Mouse (Mus musculus): Measurements from ENCODE around the gene Naa80. TPM values are rescaled to one million over a fixed set of nuclear protein-coding genes. Genes with fewer than 3 reads are reported as not detected.

Naa80 gene
- 14.5 and 17.9 TPM in 2 replicates for polyA plus RNA-seq (2015; fragmentation: Nextera tagmentation; extraction: Ambion mirVana)

DNA sequence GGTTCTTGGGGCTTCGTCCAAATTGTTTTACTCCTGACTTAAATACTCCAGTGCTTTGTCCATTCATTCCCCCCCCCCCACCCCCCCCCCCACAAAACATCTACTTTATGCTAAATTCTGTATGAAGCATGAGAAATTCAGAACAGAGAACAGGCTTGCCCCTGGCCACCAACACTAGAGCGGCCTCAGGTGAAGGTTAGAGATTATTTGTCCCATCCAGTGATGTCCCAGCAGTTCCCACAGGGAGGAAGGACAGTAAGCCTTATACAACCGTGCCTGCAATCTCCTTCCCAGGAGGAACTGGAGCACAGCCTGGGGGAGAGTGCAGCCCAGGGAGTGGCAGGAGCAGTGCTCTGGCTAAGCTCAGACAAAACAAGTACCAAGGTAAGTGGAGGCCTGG, at the start of gene Naa80:
TSS of gene Naa80 (plus strand) at position 301 of the 400 bp plus-strand sequence.
- H3K36me3 ChIP-seq (ENCODE audit: poor library complexity, severe bottlenecking): peaks cover 23% of the 10 kb centered on the region
- H3K4me3 ChIP-seq: no peak within 1 kb of the TSS
- no peak for ATAC-seq
- peak within 1 kb of the TSS; percentile 82; the same call in 1 of the 2 replicates for H3K4me2 ChIP-seq
- peaks cover 37% of the 10 kb centered on the region for H3K4me1 ChIP-seq
- no peaks in the 10 kb centered on the region for H3K9me3 ChIP-seq (replicated peaks)
- 73% methylated on average over 3 of the region's 3 CpGs for WGBS
- H3K27me3 ChIP-seq: no peaks in the 10 kb centered on the region
- peak within 1 kb of the TSS; percentile 83; the same call in 1 of the 2 replicates for H3K27ac ChIP-seq
- 0 out of 2 replicates have a peak within 1 kb of the TSS, but pooled peaks have one; percentile 55 for H3K9ac ChIP-seq

GRCm38 (mm10) chr9:107533791-107534407, 44.8 kb upstream of the Naa80 start, which contains the start of gene Tmem115:
TSS of gene Tmem115 (plus strand) at chr9:107533945.
- under 1% methylated on average over 48 of the region's 48 CpGs for WGBS
- peak; percentile 99 for ATAC-seq

GRCm38 (mm10) chr9:107534408-107535202, 44.1 kb upstream of the Naa80 start:
- ATAC-seq: no peak
- Histone ChIP-seq H3K27me3 (0 out of 2 replicates have a peak, but pooled peaks cover 6% of the 10 kb centered on the region), H3K9me3 (replicated peaks) (no peaks in the 10 kb centered on the region), H3K4me3 (peak overlapping the region; percentile 94), H3K9ac (peak overlapping the region; percentile 94), H3K4me2 (peak overlapping the region; percentile 99), H3K36me3 (ENCODE audit: poor library complexity, severe bottlenecking) (peaks cover 23% of the 10 kb centered on the region), H3K27ac (peak overlapping the region; percentile 44), H3K4me1 (peaks cover 36% of the 10 kb centered on the region)
- WGBS: under 1% methylated on average over 40 of the region's 40 CpGs

More at GRCm38 (mm10) chr9:107533791-107534407, 44.8 kb upstream of the Naa80 start, which contains the start of gene Tmem115:
- Histone ChIP-seq H3K27me3 (0 out of 2 replicates have a peak, but pooled peaks cover 6% of the 10 kb centered on the region), H3K9me3 (replicated peaks) (no peaks in the 10 kb centered on the region), H3K27ac (peak within 1 kb of the TSS; percentile 44), H3K4me3 (peak within 1 kb of the TSS; percentile 94), H3K4me1 (peaks cover 36% of the 10 kb centered on the region), H3K4me2 (peak within 1 kb of the TSS; percentile 99), H3K36me3 (ENCODE audit: poor library complexity, severe bottlenecking) (peaks cover 16% of the 10 kb centered on the region), H3K9ac (peak within 1 kb of the TSS; percentile 94)

DNA sequence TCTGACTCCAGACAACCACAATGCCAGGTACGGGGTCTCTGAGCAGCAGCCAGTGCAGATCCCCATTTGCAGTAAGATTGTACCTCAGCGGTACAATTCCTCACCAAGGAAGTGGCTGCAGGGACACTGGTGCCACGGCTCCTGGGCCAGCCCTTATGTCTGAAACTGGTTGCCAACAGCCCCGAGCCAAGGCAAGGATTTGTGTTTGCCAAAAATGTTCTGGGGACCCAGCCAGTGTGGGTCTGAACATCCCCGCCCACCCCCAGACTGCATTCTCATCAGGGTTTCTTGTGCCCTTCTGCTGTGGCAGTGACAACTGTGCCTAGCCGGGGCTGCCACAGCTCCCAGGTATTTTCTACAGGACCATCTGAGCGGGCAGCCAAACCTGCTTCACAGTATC, 40.5 kb upstream of the Naa80 start:
- no peak for ATAC-seq
- no peak overlapping the region for H3K4me2 ChIP-seq
- H3K4me3 ChIP-seq: no peak overlapping the region
- no peak overlapping the region for H3K27ac ChIP-seq
- H3K27me3 ChIP-seq: no peaks in the 10 kb centered on the region
- no peak overlapping the region for H3K9ac ChIP-seq
- no peaks in the 10 kb centered on the region for H3K9me3 ChIP-seq (replicated peaks)
- 90% methylated on average over 7 of the region's 7 CpGs for WGBS
- peaks cover 32% of the 10 kb centered on the region for H3K36me3 ChIP-seq (ENCODE audit: poor library complexity, severe bottlenecking)
- peaks cover 57% of the 10 kb centered on the region for H3K4me1 ChIP-seq

- WGBS: 90% methylated on average over 3 of the region's 3 CpGs
- H3K4me2 ChIP-seq: no peak overlapping the region
- peaks cover 55% of the 10 kb centered on the region for H3K4me1 ChIP-seq
- no peaks in the 10 kb centered on the region for H3K9me3 ChIP-seq (replicated peaks)
- H3K9ac ChIP-seq: no peak overlapping the region
- ATAC-seq: no peak
- H3K27me3 ChIP-seq: no peaks in the 10 kb centered on the region
- peaks cover 36% of the 10 kb centered on the region for H3K36me3 ChIP-seq (ENCODE audit: poor library complexity, severe bottlenecking)
- H3K27ac ChIP-seq: no peak overlapping the region
- H3K4me3 ChIP-seq: no peak overlapping the region
Observed at GRCm38 (mm10) chr9:107538711-107539110, 40.0 kb upstream of the Naa80 start.

GRCm38 (mm10) chr9:107539940-107540339, 38.7 kb upstream of the Naa80 start:
- no peak for ATAC-seq
- WGBS: 96% methylated on average over 8 of the region's 8 CpGs
- Histone ChIP-seq H3K36me3 (ENCODE audit: poor library complexity, severe bottlenecking) (peaks cover 48% of the 10 kb centered on the region), H3K9ac (no peak overlapping the region), H3K4me3 (no peak overlapping the region), H3K27me3 (no peaks in the 10 kb centered on the region), H3K9me3 (replicated peaks) (no peaks in the 10 kb centered on the region), H3K4me2 (no peak overlapping the region), H3K27ac (no peak overlapping the region), H3K4me1 (peaks cover 51% of the 10 kb centered on the region)

- no peak overlapping the region for H3K27ac ChIP-seq
- H3K4me2 ChIP-seq: no peak overlapping the region
- H3K36me3 ChIP-seq (ENCODE audit: poor library complexity, severe bottlenecking): peaks cover 52% of the 10 kb centered on the region
- 79% methylated on average over 4 of the region's 4 CpGs for WGBS
- H3K9me3 ChIP-seq (replicated peaks): no peaks in the 10 kb centered on the region
- no peaks in the 10 kb centered on the region for H3K27me3 ChIP-seq
- H3K4me1 ChIP-seq: peaks cover 46% of the 10 kb centered on the region
- no peak for ATAC-seq
- H3K4me3 ChIP-seq: no peak overlapping the region
- no peak overlapping the region for H3K9ac ChIP-seq
Observed at GRCm38 (mm10) chr9:107540420-107540819, 38.3 kb upstream of the Naa80 start.

- 41% methylated on average over 10 of the region's 10 CpGs for WGBS
- peaks cover 52% of the 10 kb centered on the region for H3K36me3 ChIP-seq (ENCODE audit: poor library complexity, severe bottlenecking)
- peaks cover 46% of the 10 kb centered on the region for H3K4me1 ChIP-seq
- peak overlapping the region; percentile 59 for H3K4me3 ChIP-seq
- H3K4me2 ChIP-seq: peak overlapping the region; percentile 92
- no peaks in the 10 kb centered on the region for H3K9me3 ChIP-seq (replicated peaks)
- ATAC-seq: no peak; the same call in 1 of the 2 replicates
- no peak overlapping the region for H3K27ac ChIP-seq
- H3K9ac ChIP-seq: peak overlapping the region; percentile 77
- H3K27me3 ChIP-seq: no peaks in the 10 kb centered on the region
Observed at GRCm38 (mm10) chr9:107541005-107541404, 37.7 kb upstream of the Naa80 start.

DNA sequence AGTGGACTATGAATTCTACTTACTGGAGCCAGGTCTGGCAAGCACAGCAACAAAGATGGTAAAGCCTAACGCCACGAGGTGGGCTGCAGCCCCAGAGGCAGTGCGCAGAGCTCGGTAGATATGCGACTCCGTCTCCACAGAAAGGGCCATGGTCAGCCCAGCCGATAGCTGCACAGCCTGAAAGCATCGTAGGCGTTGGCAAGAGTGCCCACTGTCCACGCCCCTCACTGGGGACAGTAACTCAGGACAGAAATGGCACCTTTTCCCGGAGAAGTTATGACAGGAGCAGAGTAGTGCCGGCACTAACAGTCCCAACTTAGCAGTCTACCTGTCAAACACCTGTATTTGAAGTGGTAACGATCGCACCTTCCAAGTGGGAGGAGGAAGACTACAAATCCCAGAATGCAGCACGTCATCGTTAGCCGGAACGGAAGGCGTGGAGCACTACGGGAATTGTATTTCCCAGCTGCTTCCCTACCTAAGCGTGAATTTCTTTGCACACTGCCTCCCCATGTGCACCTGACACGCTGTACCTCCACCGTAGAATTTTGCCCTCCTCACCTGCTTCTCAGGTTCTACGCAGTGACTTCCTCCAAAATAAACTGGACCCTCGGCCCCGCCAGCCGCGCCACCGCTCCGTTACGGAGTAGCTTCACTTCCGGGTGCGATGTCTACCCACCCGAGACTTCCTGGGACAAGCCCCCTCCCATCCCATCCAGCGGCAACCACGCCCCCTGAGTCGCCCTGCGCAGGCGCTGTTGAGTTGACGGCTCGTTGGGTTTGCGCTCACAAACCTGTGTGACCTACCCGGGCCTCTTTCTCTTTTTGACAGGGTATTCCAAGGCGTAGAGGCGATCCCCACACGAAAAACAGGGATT, 37.0 kb upstream of the Naa80 start, which contains the start of the genes Cyb561d2 and Nprl2:
TSS of gene Cyb561d2 (minus strand) at position 720 of the 878 bp plus-strand sequence.
TSS of gene Nprl2 (plus strand) at position 753 of the 878 bp plus-strand sequence.
- H3K4me3 ChIP-seq: peak within 1 kb of the TSS; percentile 59
- WGBS: 1% methylated on average over 46 of the region's 46 CpGs
- peak within 1 kb of the TSS; percentile 2; the same call in 1 of the 2 replicates for H3K27ac ChIP-seq
- peak within 1 kb of the TSS; percentile 77 for H3K9ac ChIP-seq
- peak within 1 kb of the TSS; percentile 92 for H3K4me2 ChIP-seq
- no peaks in the 10 kb centered on the region for H3K9me3 ChIP-seq (replicated peaks)
- H3K36me3 ChIP-seq (ENCODE audit: poor library complexity, severe bottlenecking): peaks cover 52% of the 10 kb centered on the region
- H3K4me1 ChIP-seq: peaks cover 46% of the 10 kb centered on the region
- ATAC-seq: peak; percentile 90
- no peaks in the 10 kb centered on the region for H3K27me3 ChIP-seq

DNA sequence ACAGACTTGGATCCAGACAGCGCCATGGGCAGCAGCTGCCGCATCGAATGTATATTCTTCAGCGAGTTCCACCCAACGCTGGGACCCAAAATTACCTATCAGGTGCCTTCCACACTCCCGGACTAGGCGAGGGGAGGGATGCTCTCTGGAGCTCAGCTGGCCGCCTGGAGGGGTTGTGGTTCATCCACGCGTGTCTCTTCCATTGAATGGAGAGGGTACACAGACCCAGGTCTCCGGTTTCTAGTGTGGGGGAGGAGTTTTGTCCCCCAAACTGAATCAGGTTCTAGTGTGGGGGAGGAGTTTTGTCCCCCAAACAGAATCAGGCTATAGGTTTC, 36.4 kb upstream of the Naa80 start:
- Histone ChIP-seq H3K27ac (no peak overlapping the region; the same call in 1 of the 2 replicates), H3K36me3 (ENCODE audit: poor library complexity, severe bottlenecking) (peaks cover 52% of the 10 kb centered on the region)

GRCm38 (mm10) chr9:107542721-107543120, 36.0 kb upstream of the Naa80 start:
- WGBS: 41% methylated on average over 8 of the region's 8 CpGs

More for the DNA sequence above, 36.4 kb upstream of the Naa80 start:
- H3K9ac ChIP-seq: peak overlapping the region; percentile 77
- H3K4me3 ChIP-seq: peak overlapping the region; percentile 59
- peak; percentile 26 for ATAC-seq
- no peaks in the 10 kb centered on the region for H3K27me3 ChIP-seq
- WGBS: 2% methylated on average over 11 of the region's 11 CpGs
- no peaks in the 10 kb centered on the region for H3K9me3 ChIP-seq (replicated peaks)
- peak overlapping the region; percentile 92 for H3K4me2 ChIP-seq
- peaks cover 46% of the 10 kb centered on the region for H3K4me1 ChIP-seq

More at GRCm38 (mm10) chr9:107542721-107543120, 36.0 kb upstream of the Naa80 start:
- Histone ChIP-seq H3K27ac (no peak overlapping the region), H3K36me3 (ENCODE audit: poor library complexity, severe bottlenecking) (peaks cover 48% of the 10 kb centered on the region), H3K4me1 (peaks cover 47% of the 10 kb centered on the region), H3K9ac (peak overlapping the region; percentile 77), H3K4me3 (peak overlapping the region; percentile 59), H3K4me2 (peak overlapping the region; percentile 92), H3K27me3 (0 out of 2 replicates have a peak, but pooled peaks cover under 1% of the 10 kb centered on the region), H3K9me3 (replicated peaks) (no peaks in the 10 kb centered on the region)
- no peak for ATAC-seq
